Mouse (Mus musculus): ENCODE data around the gene Itsn1. TPM values are rescaled to one million over a fixed set of nuclear protein-coding genes. Genes with fewer than 3 reads are reported as not detected.

Itsn1 gene
- polyA plus RNA-seq, 1 experiment, result 68.7 TPM

DNA sequence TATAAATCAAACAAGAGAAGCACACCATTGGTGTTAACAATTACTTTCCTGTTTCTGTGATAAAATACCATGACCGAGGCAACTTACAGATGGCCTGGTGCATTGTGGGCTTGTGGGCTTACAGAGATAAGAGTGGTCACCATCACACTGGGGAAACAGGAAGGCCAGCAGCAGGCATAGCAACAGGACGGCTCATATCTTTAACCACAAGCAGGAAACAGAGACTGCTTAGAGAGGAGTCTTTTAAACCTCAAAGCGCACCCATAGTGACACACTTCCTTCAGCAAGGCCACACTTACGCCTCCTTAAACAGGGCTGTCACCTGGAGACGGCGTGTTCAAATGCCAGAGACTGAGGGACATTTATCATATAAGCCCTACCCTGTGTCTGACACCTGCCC, 60.6 kb downstream of the Itsn1 start:
- WGBS, result 78% methylated on average over 6 of the region's 6 CpGs
- Histone ChIP-seq H3K27ac (ENCODE audit: insufficient read depth, low read length) (no peak overlapping the region), H3K4me3 (replicated peaks; ENCODE audit: insufficient read depth, low read depth, low read length) (no peak overlapping the region), H3K4me1 (ENCODE audit: control insufficient read depth, insufficient read depth, low read length) (peaks cover 9% of the 10 kb centered on the region), H3K27me3 (ENCODE audit: control insufficient read depth, insufficient read depth, low read length) (no peaks in the 10 kb centered on the region)
- TF ChIP-seq POLR2A (IDR thresholded peaks at IDR 0.05; ENCODE audit: borderline replicate concordance, insufficient read depth, low read length) (no peak), CTCF (IDR thresholded peaks at IDR 0.05; ENCODE audit: borderline replicate concordance, insufficient read depth, low read depth, low read length) (no peak)
- no peak for DNase-seq

DNA sequence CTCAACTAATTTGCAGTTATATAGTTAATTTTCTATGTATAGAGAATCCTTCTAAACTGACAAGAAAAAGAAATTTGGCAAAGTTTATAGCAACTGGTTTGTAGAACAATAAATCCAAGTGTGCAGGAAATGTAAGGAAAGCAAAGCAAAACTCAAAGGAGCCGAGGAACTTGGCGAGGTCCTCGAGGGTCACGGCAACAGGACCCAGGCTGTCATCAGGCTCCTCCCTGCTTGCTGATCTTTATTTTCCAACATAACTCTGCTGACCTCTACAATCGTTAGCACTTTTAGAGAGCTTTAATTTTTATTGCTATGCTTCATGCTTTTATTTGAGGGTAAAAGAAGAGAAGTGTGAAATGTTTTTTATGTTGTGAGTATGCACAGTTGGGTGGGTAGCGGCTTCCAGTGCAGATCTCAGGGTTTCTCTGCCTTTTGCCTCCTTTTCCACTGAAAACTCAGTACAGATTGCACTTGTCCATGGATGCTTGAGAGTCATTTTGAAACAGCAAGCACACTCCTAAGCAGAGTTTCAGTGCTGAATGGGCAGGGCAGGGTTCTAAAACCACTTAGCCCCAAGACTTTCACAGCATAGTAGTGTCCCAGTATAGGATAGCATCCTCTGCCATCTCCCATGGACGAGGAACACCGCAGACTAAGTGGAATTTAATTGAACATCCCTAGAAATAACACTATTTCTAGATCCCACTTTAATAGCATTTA, 63.6 kb downstream of the Itsn1 start:
- no peak for DNase-seq
- no peaks in the 10 kb centered on the region for H3K27me3 ChIP-seq (ENCODE audit: control insufficient read depth, insufficient read depth, low read length)
- H3K27ac ChIP-seq (ENCODE audit: insufficient read depth, low read length), result no peak overlapping the region
- no peaks in the 10 kb centered on the region for H3K4me1 ChIP-seq (ENCODE audit: control insufficient read depth, insufficient read depth, low read length)
- WGBS, result 81% methylated on average over 8 of the region's 8 CpGs
- TF ChIP-seq POLR2A (IDR thresholded peaks at IDR 0.05; ENCODE audit: borderline replicate concordance, insufficient read depth, low read length) (no peak), CTCF (IDR thresholded peaks at IDR 0.05; ENCODE audit: borderline replicate concordance, insufficient read depth, low read depth, low read length) (no peak)
- no peak overlapping the region for H3K4me3 ChIP-seq (replicated peaks; ENCODE audit: insufficient read depth, low read depth, low read length)

DNA sequence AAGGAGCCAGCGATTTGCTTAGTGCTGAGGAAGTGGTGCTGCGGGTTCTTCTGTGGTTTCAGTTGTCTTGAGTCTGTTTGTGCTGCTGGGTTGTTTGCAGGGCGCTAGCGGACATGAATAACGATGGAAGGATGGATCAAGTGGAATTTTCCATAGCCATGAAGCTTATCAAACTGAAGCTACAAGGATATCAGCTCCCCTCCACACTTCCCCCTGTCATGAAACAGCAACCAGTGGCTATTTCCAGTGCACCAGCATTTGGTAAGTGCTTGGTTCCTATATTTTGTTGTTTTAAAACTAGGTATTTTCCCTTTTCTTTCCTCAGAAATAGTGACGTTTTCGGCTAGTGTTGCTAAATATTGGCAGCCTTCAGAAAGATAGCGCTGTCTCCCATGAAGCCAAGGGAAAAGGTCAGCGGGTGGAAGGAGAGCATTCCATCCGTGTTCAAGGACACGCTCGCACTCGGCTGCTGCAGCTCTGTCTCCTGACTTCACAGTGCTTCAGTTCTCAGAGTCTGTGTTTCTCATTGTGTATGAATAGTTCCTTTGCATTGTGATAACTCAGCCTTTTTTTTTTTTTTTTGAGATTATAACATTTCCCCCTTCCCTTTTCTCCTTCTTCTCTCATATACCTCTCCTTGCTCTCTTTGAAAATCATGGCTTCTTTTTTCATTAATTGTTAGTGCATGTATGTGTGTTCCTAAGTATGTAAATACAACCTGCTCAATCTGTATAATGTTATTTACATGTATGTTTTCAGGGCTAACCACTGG, 64.6 kb downstream of the Itsn1 start:
- H3K27me3 ChIP-seq (ENCODE audit: control insufficient read depth, insufficient read depth, low read length), result no peaks in the 10 kb centered on the region
- no peaks in the 10 kb centered on the region for H3K4me1 ChIP-seq (ENCODE audit: control insufficient read depth, insufficient read depth, low read length)
- WGBS, result 83% methylated on average over 13 of the region's 13 CpGs
- TF ChIP-seq CTCF (IDR thresholded peaks at IDR 0.05; ENCODE audit: borderline replicate concordance, insufficient read depth, low read depth, low read length) (no peak), POLR2A (IDR thresholded peaks at IDR 0.05; ENCODE audit: borderline replicate concordance, insufficient read depth, low read length) (no peak)
- DNase-seq, result no peak
- H3K27ac ChIP-seq (ENCODE audit: insufficient read depth, low read length), result no peak overlapping the region
- no peak overlapping the region for H3K4me3 ChIP-seq (replicated peaks; ENCODE audit: insufficient read depth, low read depth, low read length)

DNA sequence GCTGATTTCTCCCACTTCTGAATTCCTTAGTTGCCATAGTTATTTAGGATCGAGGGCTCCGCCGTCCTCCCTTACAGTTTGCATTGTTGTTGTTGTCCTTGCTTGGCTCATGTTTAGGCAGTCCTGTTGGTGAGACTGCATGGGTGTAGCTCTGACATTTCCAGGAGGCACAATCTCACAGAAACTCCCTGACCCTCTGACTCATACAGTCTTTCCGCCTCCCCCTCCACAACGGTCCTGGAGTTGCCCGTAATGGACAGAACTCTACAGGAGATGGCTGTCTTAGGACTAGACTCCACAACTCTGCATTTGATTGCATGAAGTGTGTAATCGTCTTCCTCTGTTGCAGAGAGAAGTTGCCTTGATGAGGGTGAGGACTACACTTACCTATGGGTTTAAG, 65.2 kb downstream of the Itsn1 start:
- 93% methylated on average over 7 of the region's 7 CpGs for WGBS
- no peaks in the 10 kb centered on the region for H3K4me1 ChIP-seq (ENCODE audit: control insufficient read depth, insufficient read depth, low read length)
- TF ChIP-seq POLR2A (IDR thresholded peaks at IDR 0.05; ENCODE audit: borderline replicate concordance, insufficient read depth, low read length) (no peak), CTCF (IDR thresholded peaks at IDR 0.05; ENCODE audit: borderline replicate concordance, insufficient read depth, low read depth, low read length) (no peak)
- DNase-seq, result no peak
- H3K4me3 ChIP-seq (replicated peaks; ENCODE audit: insufficient read depth, low read depth, low read length), result no peak overlapping the region
- H3K27me3 ChIP-seq (ENCODE audit: control insufficient read depth, insufficient read depth, low read length), result no peaks in the 10 kb centered on the region
- no peak overlapping the region for H3K27ac ChIP-seq (ENCODE audit: insufficient read depth, low read length)

DNA sequence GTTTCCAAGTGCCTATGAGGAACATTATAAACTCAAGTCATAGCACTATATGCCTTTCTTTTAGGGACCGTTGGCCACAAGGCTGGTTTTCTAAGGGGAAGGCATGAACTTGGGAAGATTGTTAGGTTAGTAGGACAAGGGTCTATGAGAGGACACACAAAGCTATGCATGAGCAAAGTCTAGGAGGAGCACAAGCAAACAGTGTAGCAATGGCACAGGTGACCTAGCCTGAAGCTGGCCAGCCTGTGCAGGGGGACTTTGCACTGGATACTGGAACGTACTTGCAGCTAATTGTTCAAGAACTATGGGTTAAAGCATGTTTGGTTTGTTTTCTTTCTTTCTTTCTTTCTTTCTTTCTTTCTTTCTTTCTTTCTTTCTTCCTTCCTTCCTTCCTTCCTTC, 66.0 kb downstream of the Itsn1 start:
- Histone ChIP-seq H3K27ac (ENCODE audit: insufficient read depth, low read length) (no peak overlapping the region), H3K27me3 (ENCODE audit: control insufficient read depth, insufficient read depth, low read length) (no peaks in the 10 kb centered on the region), H3K4me3 (replicated peaks; ENCODE audit: insufficient read depth, low read depth, low read length) (no peak overlapping the region), H3K4me1 (ENCODE audit: control insufficient read depth, insufficient read depth, low read length) (no peaks in the 10 kb centered on the region)
- 94% methylated on average over 2 of the region's 2 CpGs for WGBS
- TF ChIP-seq POLR2A (IDR thresholded peaks at IDR 0.05; ENCODE audit: borderline replicate concordance, insufficient read depth, low read length) (no peak), CTCF (IDR thresholded peaks at IDR 0.05; ENCODE audit: borderline replicate concordance, insufficient read depth, low read depth, low read length) (no peak)
- no peak for DNase-seq

DNA sequence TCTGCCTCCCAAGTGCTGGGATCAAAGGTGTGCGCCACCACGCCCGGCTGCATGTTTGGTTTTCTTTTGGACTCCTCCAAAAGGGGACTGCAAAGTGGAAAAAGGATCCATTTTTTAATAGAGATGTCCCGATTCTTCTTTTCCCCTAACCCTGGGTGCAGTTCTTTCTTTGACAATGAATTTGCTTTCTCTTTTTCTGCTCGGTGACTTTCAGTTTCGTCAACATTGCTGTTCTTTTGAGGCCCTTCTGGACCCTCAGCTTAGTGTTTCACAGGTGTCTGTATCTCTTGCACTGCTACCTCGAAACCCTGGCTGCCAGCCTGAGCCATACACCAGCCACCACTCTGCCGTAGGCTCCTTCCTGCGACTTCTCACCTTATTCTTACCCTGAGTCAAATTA, 66.5 kb downstream of the Itsn1 start:
- no peak overlapping the region for H3K4me3 ChIP-seq (replicated peaks; ENCODE audit: insufficient read depth, low read depth, low read length)
- no peak overlapping the region for H3K27ac ChIP-seq (ENCODE audit: insufficient read depth, low read length)
- H3K27me3 ChIP-seq (ENCODE audit: control insufficient read depth, insufficient read depth, low read length), result no peaks in the 10 kb centered on the region
- 96% methylated on average over 9 of the region's 9 CpGs for WGBS
- H3K4me1 ChIP-seq (ENCODE audit: control insufficient read depth, insufficient read depth, low read length), result no peaks in the 10 kb centered on the region
- TF ChIP-seq CTCF (IDR thresholded peaks at IDR 0.05; ENCODE audit: borderline replicate concordance, insufficient read depth, low read depth, low read length), result no peak
- no peak for TF ChIP-seq POLR2A (IDR thresholded peaks at IDR 0.05; ENCODE audit: borderline replicate concordance, insufficient read depth, low read length)
- DNase-seq, result no peak

DNA sequence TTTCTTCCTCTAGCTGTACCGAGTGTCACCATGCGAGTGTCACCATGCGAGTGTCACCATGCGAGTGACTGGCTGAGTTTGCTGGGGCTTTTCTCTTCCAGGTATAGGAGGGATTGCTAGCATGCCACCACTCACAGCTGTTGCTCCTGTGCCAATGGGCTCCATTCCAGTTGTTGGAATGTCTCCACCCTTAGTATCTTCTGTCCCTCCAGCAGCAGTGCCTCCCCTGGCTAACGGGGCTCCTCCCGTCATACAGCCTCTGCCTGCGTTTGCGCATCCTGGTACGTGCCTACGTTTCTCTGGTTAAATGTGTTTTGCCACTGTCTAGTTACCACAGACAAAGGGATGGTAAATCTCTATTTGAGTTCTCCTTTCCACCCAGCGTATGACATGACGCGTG, 72.3 kb downstream of the Itsn1 start:
- WGBS, result 85% methylated on average over 13 of the region's 13 CpGs
- TF ChIP-seq POLR2A (IDR thresholded peaks at IDR 0.05; ENCODE audit: borderline replicate concordance, insufficient read depth, low read length) (no peak), CTCF (IDR thresholded peaks at IDR 0.05; ENCODE audit: borderline replicate concordance, insufficient read depth, low read depth, low read length) (no peak)
- Histone ChIP-seq H3K4me1 (ENCODE audit: control insufficient read depth, insufficient read depth, low read length) (peaks cover 13% of the 10 kb centered on the region), H3K27me3 (ENCODE audit: control insufficient read depth, insufficient read depth, low read length) (no peaks in the 10 kb centered on the region), H3K4me3 (replicated peaks; ENCODE audit: insufficient read depth, low read depth, low read length) (no peak overlapping the region), H3K27ac (ENCODE audit: insufficient read depth, low read length) (no peak overlapping the region)
- no peak for DNase-seq

Data from cerebellum, adult 2 months (tissue).